ENCODE assay signal across 16 mouse cellular contexts in genomic region chr2:124948812-124949211, GRCm38 (mm10).
DNase-seq lines count a peak whose midpoint lies in the region; ATAC-seq lines count a peak whose summit lies in the region.
"Had no signal": no experiment of that assay in that cellular context is flagged by ENCODE, and none has a peak within 500 bp of the region (broad histone marks: within the 10 kb centered on the region; RNA-seq: fewer than 3 reads in every experiment).

No protein-coding gene starts in this region.

- no peaks in the 10 kb centered on the region for H3K4me1 ChIP-seq in embryonic facial prominence, embryonic 11.5 days (ENCODE audit: control insufficient read depth, insufficient read depth, low read length)
- H3K4me1 ChIP-seq in embryonic facial prominence, embryonic 10.5 days, result peaks cover 14% of the 10 kb centered on the region
- H3K4me1 ChIP-seq in hindbrain, embryonic 12.5 days, result peaks cover 13% of the 10 kb centered on the region
- H3K4me1 ChIP-seq in kidney, embryonic 16.5 days (ENCODE audit: insufficient read depth, low read length), result no peaks in the 10 kb centered on the region
- no peaks in the 10 kb centered on the region for H3K4me1 ChIP-seq in heart, embryonic 10.5 days
- H3K4me1 ChIP-seq: embryonic facial prominence, embryonic 15.5 days had no signal

- peak; percentile 32 for DNase-seq in embryonic facial prominence, embryonic 11.5 days (ENCODE audit: low spot score)
- DNase-seq in embryonic facial prominence, embryonic 10.5 days (ENCODE audit: low spot score), result no peak
- peak; percentile 62 for DNase-seq in lung, postnatal 36 days
- no peak for DNase-seq in T-cell, adult 2 months (ENCODE audit: low spot score)
- DNase-seq in heart, embryonic 10.5 days (ENCODE audit: low spot score), result no peak
- no peak for DNase-seq in liver
- DNase-seq: adrenal gland, postnatal 14 days; gastrocnemius, postnatal 25 days; layer of hippocampus, postnatal 36 days; liver, postnatal 0 days had no signal

- no peaks in the 10 kb centered on the region for H3K36me3 ChIP-seq in embryonic facial prominence, embryonic 11.5 days (replicated peaks; ENCODE audit: control insufficient read depth, insufficient read depth, low read depth, low read length)
- H3K36me3 ChIP-seq in embryonic facial prominence, embryonic 10.5 days (replicated peaks), result no peaks in the 10 kb centered on the region
- no peaks in the 10 kb centered on the region for H3K36me3 ChIP-seq in hindbrain, embryonic 12.5 days
- H3K36me3 ChIP-seq in kidney, embryonic 16.5 days (ENCODE audit: insufficient read depth, low read length), result no peaks in the 10 kb centered on the region
- H3K36me3 ChIP-seq in heart, embryonic 10.5 days, result no peaks in the 10 kb centered on the region
- H3K36me3 ChIP-seq: embryonic facial prominence, embryonic 15.5 days; limb, embryonic 12.5 days had no signal

- no peak overlapping the region for H3K4me2 ChIP-seq in embryonic facial prominence, embryonic 11.5 days (ENCODE audit: low read depth, low read length)
- no peak overlapping the region for H3K4me2 ChIP-seq in hindbrain, embryonic 12.5 days (replicated peaks)
- no peak overlapping the region for H3K4me2 ChIP-seq in kidney, embryonic 16.5 days (replicated peaks; ENCODE audit: low read depth, low read length)
- H3K4me2 ChIP-seq: embryonic facial prominence, embryonic 15.5 days; limb, embryonic 12.5 days had no signal

- ATAC-seq in embryonic facial prominence, embryonic 11.5 days (replicated peaks; ENCODE audit: insufficient number of reproducible peaks, low FRiP score, low TSS enrichment, low read depth), result no peak
- ATAC-seq in hindbrain, embryonic 12.5 days (ENCODE audit: low FRiP score), result peak; percentile 66; the same call in 1 of the 2 replicates
- peak; percentile 76 for ATAC-seq in kidney, embryonic 16.5 days (ENCODE audit: low FRiP score, low TSS enrichment)
- ATAC-seq: forebrain, embryonic 14.5 days; intestine, embryonic 16.5 days; liver, postnatal 0 days had no signal

- no peak overlapping the region for H3K27ac ChIP-seq in embryonic facial prominence, embryonic 11.5 days (replicated peaks; ENCODE audit: low read depth, low read length)
- no peak overlapping the region for H3K27ac ChIP-seq in embryonic facial prominence, embryonic 10.5 days (replicated peaks)
- H3K27ac ChIP-seq in hindbrain, embryonic 12.5 days, result peak overlapping the region; percentile 26; the same call in 1 of the 2 replicates
- peak overlapping the region; percentile 34; the same call in 1 of the 2 replicates for H3K27ac ChIP-seq in kidney, embryonic 16.5 days (ENCODE audit: low read length)
- no peak overlapping the region for H3K27ac ChIP-seq in heart, embryonic 10.5 days
- H3K27ac ChIP-seq: embryonic facial prominence, embryonic 15.5 days; limb, embryonic 12.5 days had no signal

- H3K9ac ChIP-seq in embryonic facial prominence, embryonic 11.5 days (replicated peaks; ENCODE audit: low read length), result no peak overlapping the region
- H3K9ac ChIP-seq in hindbrain, embryonic 12.5 days, result no peak overlapping the region
- H3K9ac ChIP-seq in kidney, embryonic 16.5 days (replicated peaks; ENCODE audit: low read length), result no peak overlapping the region
- H3K9ac ChIP-seq: embryonic facial prominence, embryonic 15.5 days; limb, embryonic 12.5 days; liver, postnatal 0 days had no signal

- no peaks in the 10 kb centered on the region for H3K27me3 ChIP-seq in embryonic facial prominence, embryonic 11.5 days (ENCODE audit: control insufficient read depth, insufficient read depth, low read length)
- 0 out of 2 replicates have a peak, but pooled peaks cover 5% of the 10 kb centered on the region for H3K27me3 ChIP-seq in embryonic facial prominence, embryonic 10.5 days (replicated peaks; ENCODE audit: low read depth, poor library complexity, severe bottlenecking)
- H3K27me3 ChIP-seq in hindbrain, embryonic 12.5 days, result no peaks in the 10 kb centered on the region
- H3K27me3 ChIP-seq in kidney, embryonic 16.5 days (ENCODE audit: insufficient read depth, low read length), result no peaks in the 10 kb centered on the region
- H3K27me3 ChIP-seq in heart, embryonic 10.5 days (ENCODE audit: insufficient read depth, poor library complexity, severe bottlenecking), result no peaks in the 10 kb centered on the region
- H3K27me3 ChIP-seq: embryonic facial prominence, embryonic 15.5 days had no signal

- whole genome bisulfite sequencing in embryonic facial prominence, embryonic 11.5 days, result 57% methylated on average over 9 of the region's 9 CpGs
- 58% methylated on average over 9 of the region's 9 CpGs for WGBS in embryonic facial prominence, embryonic 10.5 days
- WGBS in hindbrain, embryonic 12.5 days, result 37% methylated on average over 9 of the region's 9 CpGs
- 28% methylated on average over 9 of the region's 9 CpGs for WGBS in kidney, embryonic 16.5 days
- WGBS in heart, embryonic 10.5 days, result 81% methylated on average over 9 of the region's 9 CpGs

- no peaks in the 10 kb centered on the region for H3K9me3 ChIP-seq in embryonic facial prominence, embryonic 11.5 days (replicated peaks; ENCODE audit: control insufficient read depth, low read length)
- H3K9me3 ChIP-seq in embryonic facial prominence, embryonic 10.5 days, result no peaks in the 10 kb centered on the region
- no peaks in the 10 kb centered on the region for H3K9me3 ChIP-seq in hindbrain, embryonic 12.5 days (replicated peaks)
- no peaks in the 10 kb centered on the region for H3K9me3 ChIP-seq in kidney, embryonic 16.5 days (ENCODE audit: low read length)
- H3K9me3 ChIP-seq in heart, embryonic 10.5 days, result no peaks in the 10 kb centered on the region
- H3K9me3 ChIP-seq: embryonic facial prominence, embryonic 15.5 days; limb, embryonic 12.5 days had no signal

- H3K4me3 ChIP-seq in embryonic facial prominence, embryonic 11.5 days (ENCODE audit: low read depth, low read length), result no peak overlapping the region
- H3K4me3 ChIP-seq in embryonic facial prominence, embryonic 10.5 days, result no peak overlapping the region
- H3K4me3 ChIP-seq in hindbrain, embryonic 12.5 days, result no peak overlapping the region
- H3K4me3 ChIP-seq in kidney, embryonic 16.5 days (ENCODE audit: low read length), result no peak overlapping the region
- no peak overlapping the region for H3K4me3 ChIP-seq in heart, embryonic 10.5 days
- H3K4me3 ChIP-seq: embryonic facial prominence, embryonic 15.5 days; limb, embryonic 12.5 days had no signal

Comparison
In these comparisons a context has a peak if more than half of its experiments do, and no peak if none do; other contexts are left out.
1. DNase-seq: peak in embryonic facial prominence, embryonic 11.5 days (single experiment) and lung, postnatal 36 days (single experiment); none in embryonic facial prominence, embryonic 10.5 days (single experiment), T-cell, adult 2 months (single experiment), heart, embryonic 10.5 days (single experiment) and liver (single experiment).
2. H3K27ac ChIP-seq: peak in hindbrain, embryonic 12.5 days (single experiment) and kidney, embryonic 16.5 days (single experiment); none in embryonic facial prominence, embryonic 11.5 days (single experiment), embryonic facial prominence, embryonic 10.5 days (single experiment) and heart, embryonic 10.5 days (single experiment).